Mouse (Mus musculus) bone marrow, adult 2 months (tissue): ENCODE data around the gene Spata20.

Experiments
- CTCF ChIP-seq: fragments of 200-500 bp; IDR thresholded peaks from 2 replicates; pipeline ENCODE4 v1.5.1; 2011; ENCODE audit warnings: low read length, control low read depth; ENCODE audit not compliant: control insufficient read depth, insufficient read depth
- POLR2A ChIP-seq: fragments of 200-500 bp; IDR thresholded peaks from 2 replicates; pipeline ENCODE4 v1.6.1; 2011; ENCODE audit warnings: low read depth, mild to moderate bottlenecking, control low read depth, low read length, borderline replicate concordance; ENCODE audit not compliant: control insufficient read depth

DNA sequence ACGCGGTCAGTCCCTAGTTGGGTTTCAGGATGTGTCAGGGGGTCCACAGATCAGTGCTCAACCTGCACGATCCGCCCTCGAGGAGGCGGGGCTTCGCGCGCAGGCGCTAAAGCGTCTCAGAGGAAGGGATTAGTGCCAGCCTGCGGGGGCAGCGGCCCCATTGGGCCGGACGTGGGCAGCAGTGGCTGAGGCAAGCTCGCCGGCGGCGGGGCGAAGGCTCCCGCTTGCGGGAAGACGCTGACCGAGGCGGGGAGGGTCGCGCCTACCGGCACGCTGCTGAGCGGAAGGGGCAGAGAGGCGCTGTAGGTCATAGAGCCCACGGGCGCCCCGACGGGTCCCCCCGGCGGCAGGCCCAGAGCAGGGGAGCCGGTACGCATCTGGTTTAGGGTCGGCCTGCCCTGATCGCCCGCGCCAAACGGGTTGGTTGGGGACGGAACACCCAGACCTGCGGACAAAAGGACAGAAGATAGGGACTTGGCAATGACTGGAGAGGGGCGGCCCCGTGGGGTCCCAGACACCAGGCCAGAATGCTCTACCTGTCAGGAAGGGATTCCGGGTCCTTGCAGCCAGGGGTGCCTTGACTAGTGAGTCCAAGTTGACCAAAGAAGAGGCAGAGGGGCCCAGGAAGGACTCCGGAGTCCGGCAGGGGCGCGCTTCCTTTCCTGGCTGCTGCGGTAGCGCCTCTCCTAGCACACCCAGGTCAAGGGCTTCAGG is 5.2 kb upstream of the Spata20 start:
- TF ChIP-seq CTCF: no peak
- TF ChIP-seq POLR2A: no peak
